Mouse (Mus musculus) olfactory bulb, adult 2 months (tissue): ENCODE results near the gene Hdhd5.

Experiments
- CTCF ChIP-seq: fragments of 200-500 bp; IDR thresholded peaks from 2 replicates; pipeline ENCODE4 v1.5.1; 2012; ENCODE audit warnings: low read depth, mild to moderate bottlenecking, low read length, moderate library complexity; ENCODE audit not compliant: insufficient read depth
- POLR2A ChIP-seq: fragments of 200-500 bp; IDR thresholded peaks from 2 replicates; pipeline ENCODE4 v1.6.1; 2012; ENCODE audit warnings: mild to moderate bottlenecking, low read depth, low read length, moderate library complexity; ENCODE audit not compliant: insufficient read depth

DNA sequence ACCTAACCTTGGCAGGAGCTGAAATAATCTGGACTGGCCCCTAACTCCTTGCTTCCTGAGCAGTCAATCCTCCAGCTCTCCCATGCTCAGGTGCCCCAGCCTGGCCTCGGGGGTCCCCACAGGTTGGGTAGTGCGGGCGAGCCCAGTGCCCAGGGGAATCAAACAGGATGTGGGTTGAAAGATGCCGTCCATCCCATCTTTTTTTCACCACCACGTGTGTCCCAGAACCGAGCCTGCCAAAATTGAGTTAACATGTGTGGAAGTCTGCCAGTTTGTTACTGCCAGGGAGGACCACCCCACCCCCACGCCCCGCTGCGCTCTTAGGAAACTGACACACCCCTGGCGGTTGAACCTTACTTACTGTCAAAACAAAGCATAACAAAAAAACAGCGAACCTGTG is 67.2 kb downstream of the Hdhd5 start:
- TF ChIP-seq CTCF (no peak), POLR2A (no peak)
